Mouse (Mus musculus): ENCODE data around the gene Pnldc1.

DNA sequence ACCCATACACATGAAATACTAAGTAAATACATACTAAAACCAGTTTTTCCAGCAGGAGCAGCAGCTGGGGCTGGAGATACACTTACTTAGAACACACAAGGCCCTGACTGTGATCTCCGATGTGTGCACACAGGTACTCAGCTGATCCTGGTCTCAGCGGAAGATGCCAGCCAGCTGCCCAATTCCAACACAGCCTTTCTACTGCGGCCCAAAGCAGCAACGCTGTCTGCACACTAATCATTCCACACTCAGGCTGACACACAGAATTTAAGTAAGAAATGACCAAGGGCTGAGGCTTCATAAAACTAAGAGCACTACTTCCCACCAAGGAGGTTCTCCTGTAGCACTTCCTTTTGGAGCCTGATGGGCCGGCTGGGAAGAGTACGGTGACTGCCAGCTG, 7.7 kb downstream of the Pnldc1 start:
- no peak for TF ChIP-seq CTCF (IDR thresholded peaks at IDR 0.05; ENCODE audit: low read depth)
- TF ChIP-seq EP300 (optimal IDR thresholded peaks at IDR 0.05): no peak

Data from stomach, postnatal 0 days (tissue).